Mouse (Mus musculus): ENCODE results near the gene Sftpd.

- no peak for TF ChIP-seq CTCF (IDR thresholded peaks at IDR 0.05; ENCODE audit: insufficient read depth, low read depth, low read length)
- no peak for TF ChIP-seq POLR2A (IDR thresholded peaks at IDR 0.05; ENCODE audit: insufficient read depth, low read depth, low read length)
These were observed 24.2 kb downstream of the Sftpd start for GRCm38 (mm10) chr14:41160743-41161142.
